Mouse (Mus musculus): Measurements from ENCODE around the gene AW551984.

DNA sequence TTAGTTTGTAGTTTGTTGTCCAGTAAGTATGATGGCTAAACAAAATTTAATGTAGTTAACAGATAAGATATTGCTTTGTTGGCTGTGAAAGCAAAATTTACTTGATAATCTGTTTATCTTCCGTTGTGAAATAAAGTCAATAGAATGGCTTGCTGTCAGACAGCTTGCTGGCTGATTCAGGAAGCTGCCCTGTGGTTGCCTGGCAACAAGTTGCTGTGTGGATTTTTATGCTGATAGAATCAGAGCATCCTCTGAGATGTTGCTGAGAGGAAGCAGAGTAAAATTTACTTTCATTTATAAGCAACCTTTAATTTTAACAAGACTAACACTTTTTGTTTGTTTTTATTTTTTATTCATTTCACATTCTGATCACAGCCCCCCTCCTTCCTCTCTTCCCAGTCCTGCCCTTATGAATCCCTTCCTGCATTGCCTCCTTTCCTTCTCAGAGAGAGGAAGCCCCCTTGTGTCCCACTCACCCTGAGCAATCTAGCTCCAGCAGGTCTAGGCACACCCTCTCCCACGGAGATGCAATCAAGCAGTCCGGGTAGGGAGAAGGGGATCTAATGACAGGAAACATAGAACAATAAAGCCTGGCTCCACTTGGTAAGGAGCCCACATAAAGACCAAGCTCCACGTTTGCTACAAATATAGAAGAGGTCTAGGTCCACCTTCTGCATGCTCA is 29.9 kb upstream of the AW551984 start:
- TF ChIP-seq CTCF (IDR thresholded peaks at IDR 0.05; ENCODE audit: control insufficient read depth, insufficient read depth, low read length) (no peak), POLR2A (IDR thresholded peaks at IDR 0.05; ENCODE audit: borderline replicate concordance, control insufficient read depth, low read depth, low read length) (no peak)

All from bone marrow, adult 2 months (tissue).